Mouse (Mus musculus): ENCODE data around the gene Tlr7.

DNA sequence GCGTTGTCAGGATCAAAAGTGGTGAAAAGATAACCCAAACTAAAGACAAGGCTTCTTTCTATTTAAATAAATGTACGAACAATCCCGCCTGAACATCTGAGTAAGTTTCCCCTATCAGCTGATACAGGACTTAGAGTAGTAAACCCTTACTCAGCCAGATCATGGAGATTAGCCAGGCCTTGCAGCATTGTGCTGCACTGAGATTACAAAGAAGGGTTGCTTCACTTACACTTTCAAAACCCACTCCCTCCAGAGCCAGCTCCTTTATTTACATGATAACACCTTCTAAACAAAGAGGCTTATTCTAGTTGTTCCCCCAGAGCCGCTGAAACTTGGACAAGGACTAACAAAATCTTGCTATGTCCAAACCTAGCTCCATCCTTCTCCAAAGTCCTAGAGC lies 49.7 kb upstream of the Tlr7 start:
- TF ChIP-seq CTCF (IDR thresholded peaks at IDR 0.05; ENCODE audit: control insufficient read depth, insufficient read depth, insufficient read length) (no peak), MAX (IDR thresholded peaks at IDR 0.05) (no peak), CEBPB (IDR thresholded peaks at IDR 0.05; ENCODE audit: low read depth) (no peak), USF1 (IDR thresholded peaks at IDR 0.05; ENCODE audit: low read depth) (no peak), MYOG (IDR thresholded peaks at IDR 0.05; ENCODE audit: control insufficient read depth, extremely low read depth, insufficient read length) (no peak)
